Mouse (Mus musculus): Measurements from ENCODE around the gene Canx.
"Not testable (repeated sequence)": the region's sequence is repeated elsewhere in the genome, so short reads cannot be mapped to it uniquely, and the experiment has no call there.

The Canx gene

DNA sequence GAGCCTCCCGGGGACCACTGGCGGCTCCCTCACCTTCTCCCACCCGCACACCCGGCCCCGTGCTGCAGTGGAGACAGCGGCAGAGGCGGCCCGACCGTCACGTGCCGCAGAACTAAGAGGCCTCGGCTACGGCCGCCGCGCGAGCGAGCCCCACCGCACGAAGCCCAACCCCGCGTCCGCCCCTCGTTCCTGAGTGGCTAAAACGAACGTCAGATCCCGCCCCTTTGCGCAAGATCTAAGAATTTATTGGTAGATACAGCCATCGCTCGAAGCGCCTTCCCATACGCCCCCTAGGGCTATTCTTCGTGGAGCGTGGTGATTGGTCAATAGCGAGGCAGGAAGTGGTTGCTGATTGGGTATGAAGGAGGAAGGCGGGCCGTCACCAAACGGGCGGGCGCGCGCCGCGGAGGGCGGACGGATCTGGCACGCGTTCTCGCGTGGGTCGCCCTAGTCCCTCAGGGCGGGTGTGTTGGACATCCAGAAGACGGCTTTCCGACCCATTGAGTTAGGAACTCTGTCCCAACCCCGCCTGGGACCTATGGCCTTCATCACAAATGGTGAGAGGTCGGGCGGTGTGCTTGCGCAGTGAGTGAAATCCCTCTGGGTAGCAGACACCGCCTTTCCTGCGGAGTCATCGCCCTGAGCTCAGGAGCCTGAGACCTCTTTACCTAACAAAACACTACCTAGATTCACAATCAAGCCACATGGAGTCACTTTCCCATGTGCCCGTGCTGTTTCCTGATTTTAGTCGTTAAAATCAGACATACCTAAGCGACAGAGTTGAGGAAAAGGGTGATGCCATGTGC lies at the start of gene Canx:
TSS of gene Canx (minus strand) at position 178 of the 806 bp plus-strand sequence.
- DNase-seq (ENCODE audit: low spot score), result peak; percentile 97

DNA sequence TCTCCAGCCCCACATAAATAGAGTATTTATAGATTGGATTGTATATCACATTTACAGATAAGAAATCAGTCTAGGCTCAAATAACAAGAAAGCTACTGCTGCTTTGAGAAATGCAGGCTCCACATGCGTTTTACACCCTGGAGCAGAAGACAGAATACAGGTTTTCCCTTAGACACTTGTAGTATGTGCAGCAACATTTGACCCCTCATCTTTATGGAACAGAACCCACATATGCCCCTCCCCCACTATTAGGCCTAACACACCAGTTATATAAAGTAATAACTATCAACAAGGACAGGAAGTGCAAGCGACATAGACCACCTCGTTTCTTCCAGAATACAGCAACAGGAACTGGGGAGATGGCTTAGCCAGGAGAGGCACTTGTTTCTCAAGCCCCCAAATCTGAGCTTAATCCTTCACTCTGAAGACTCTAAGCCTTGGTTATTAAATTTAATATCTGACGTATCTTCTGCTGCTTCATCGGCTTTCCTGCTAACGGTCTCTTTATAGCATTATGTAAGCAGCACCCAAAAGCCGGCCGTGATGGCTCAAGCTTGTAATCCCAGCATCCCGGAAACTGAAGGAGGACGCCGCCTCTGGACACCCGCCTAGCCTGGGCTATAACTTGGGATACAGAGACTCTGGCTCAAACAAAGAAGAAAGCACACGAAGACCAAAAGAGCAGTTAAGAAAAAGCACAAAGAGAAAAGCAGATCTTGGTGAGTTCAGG lies 49.0 kb upstream of the Canx start:
- DNase-seq (ENCODE audit: low spot score), result peak; percentile 1

DNA sequence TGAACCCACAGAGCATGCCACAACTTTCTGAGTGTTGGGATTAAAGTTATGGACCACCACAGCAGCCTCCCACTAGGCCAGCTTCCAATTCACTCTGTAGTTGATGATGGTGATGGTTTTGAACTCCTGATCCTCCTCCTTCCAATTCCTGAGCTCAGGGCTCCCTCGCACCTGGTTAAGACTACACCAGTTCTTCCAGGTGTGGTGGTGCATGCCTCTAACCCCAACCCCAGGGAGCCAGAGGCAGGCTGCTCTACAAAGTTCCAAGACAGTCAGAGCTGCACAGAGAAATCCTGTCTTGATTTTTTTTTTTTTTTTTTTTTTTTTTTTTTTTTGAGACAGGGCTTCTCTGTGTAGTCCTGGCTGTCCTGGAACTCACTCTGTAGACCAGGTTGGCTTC lies 48.1 kb upstream of the Canx start:
- DNase-seq (ENCODE audit: low spot score), result peak; percentile 1

DNA sequence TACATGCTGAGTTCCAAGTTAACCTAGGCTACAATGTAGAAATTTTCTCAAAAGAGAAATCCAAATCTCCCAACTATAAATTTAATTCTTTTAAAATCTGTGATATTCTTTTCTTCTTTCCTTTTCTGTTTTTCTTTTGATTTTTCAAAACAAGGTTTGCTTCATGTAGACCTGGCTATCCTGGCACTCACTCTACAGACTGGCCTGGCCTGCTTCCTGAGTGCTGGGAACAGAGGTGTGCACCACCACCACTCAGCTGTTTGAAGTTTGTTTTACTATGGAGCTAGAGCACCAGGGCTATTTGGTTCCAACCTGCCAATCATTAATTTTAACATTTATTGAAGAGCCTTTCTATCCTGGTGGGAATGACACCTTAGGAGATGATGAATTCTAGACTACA lies 47.6 kb upstream of the Canx start:
- no peak for DNase-seq (ENCODE audit: low spot score)

DNA sequence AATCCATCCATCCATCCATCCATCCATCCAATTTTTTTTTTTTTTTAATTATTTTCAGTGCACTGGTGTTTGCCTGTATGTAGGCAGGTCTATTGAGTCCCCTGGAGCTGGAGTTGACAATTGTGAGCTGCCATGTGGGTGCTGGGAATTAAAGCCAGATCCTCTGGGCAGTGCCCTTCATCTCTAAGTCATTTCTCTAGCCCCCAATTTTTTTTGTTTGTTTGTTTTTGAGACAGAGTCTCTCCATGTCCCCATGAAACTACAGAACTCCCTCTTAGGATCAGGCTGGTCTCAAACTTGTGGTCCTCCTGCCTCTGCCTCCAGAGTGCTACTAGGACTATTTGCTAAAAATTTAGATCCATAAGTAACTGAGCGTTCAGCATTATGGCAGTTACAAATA lies 46.4 kb upstream of the Canx start:
- no peak for DNase-seq (ENCODE audit: low spot score)

DNA sequence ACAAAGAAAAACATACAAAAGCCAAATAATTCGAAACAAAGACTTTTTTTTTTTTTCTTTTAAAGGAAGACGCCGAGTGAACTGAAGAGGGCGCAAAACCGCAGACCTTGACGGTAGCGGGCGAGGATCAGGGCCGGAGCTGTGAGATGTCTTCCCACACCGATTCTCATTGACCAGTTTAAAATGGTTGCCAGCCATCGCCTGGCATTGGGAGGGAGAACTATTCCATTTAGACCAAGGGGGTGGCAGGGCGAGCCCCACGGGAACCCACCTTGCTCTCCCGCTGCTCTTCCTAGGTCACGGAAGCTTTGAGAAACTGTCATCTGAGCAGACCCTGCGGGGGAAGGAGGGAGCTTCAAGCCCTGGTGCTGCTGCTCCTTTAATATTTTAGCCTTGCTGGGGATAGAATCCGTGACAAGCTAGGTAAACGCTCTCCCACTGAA lies 45.9 kb upstream of the Canx start:
- DNase-seq (ENCODE audit: low spot score), result peak; percentile 65

DNA sequence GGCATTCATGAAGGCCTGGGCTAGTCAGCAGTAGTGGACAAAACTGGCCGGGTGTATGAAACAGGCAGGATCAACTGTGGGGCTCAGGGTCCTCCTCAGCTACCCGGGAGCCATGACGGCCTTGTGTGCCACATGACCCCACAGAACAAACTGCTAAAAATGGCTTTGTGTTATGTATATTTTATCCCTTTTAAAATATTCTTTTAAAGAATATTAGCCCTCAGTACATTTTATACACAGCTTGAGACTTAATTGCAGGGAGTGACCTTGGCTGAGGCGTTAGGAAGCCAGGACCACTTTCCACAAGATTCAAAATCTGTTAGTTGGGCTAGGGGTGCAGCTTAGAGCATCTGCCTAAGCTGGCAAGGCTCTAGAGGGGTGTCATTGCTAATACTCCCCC lies 45.5 kb upstream of the Canx start:
- DNase-seq (ENCODE audit: low spot score), result no peak

DNA sequence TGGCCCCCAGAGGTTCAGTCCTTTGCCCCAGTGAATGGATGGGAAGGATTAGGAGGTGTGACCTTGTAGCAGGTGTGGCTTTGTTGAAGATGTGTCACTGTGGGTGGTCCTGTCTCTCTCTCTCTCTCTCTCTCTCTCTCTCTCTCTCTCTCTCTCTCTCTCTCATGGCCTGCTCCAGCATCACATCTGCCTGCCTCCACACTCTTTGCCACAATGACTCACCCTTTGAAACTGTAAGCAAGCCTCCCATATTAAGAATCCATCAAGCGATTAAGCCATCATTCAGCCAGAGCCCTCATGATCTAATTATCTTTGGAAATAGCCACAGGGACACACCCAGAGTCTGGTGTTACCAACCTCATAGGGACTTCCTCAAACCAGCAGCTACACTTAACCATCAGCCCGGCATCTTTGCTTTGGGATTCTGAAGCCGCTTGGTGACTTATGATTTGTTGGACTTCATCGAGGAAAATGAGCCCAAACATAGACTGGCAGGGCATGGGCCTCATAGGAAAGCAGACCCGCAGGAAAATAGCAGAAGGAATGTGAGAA lies 44.0 kb upstream of the Canx start:
- DNase-seq (ENCODE audit: low spot score), result no peak

DNA sequence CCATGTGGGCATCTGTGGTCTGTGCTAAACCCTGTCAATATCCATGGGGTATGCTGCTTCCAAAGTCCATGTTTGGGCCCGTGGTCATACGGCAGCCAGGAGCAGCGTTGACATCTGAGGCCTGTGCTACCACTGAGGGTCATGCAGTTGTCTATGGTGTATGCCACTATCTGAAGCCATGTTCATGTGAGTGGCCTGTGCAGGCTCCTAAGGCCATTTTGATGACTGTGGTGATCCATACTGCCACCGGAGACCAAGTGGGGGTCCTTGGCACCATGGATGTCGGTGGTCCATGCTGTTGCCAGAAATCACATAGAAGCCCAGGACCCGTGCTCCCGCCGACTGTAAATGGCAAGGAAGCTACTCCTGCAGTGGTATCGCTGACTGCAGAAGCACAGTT lies 42.1 kb upstream of the Canx start:
- no peak for DNase-seq (ENCODE audit: low spot score)

DNA sequence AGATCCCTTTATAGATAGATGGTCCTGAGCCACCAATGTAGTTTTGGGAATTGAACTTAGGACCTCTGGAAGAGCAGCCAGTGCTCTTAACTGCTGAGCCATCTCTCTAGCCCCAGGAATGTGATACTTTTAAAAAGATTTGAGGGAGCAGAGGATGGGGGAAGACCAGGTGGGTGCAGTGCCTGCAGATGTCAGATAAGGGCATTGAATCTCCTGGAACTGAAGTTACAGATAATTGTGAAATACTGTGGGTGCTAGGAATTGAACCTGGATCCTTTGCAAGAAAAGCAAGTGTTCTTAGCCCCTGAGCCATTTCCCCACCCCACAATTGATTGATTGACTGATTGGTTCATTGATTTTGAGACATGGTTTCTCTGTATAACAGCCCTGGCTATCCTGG lies 39.8 kb upstream of the Canx start:
- DNase-seq (ENCODE audit: low spot score), result no peak

DNA sequence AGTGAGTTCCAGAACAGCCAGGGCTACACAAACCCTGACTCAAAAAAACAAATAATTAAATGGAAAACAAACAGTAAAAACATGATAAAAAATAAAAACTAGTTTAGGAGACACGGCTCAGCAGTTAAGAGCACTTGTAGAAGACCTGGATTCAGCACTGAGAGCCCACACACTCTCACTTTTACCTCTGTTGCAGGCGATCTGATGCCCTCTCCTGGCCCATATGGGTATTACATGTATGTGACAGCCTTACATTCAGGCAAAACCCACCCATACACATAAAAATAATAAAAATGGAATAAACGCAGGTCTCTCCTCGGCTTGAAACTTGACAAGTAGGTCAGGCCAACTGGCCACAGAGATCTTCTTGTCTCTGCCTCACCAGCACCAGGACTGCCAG lies 39.1 kb upstream of the Canx start:
- DNase-seq (ENCODE audit: low spot score), result peak; percentile 35

DNA sequence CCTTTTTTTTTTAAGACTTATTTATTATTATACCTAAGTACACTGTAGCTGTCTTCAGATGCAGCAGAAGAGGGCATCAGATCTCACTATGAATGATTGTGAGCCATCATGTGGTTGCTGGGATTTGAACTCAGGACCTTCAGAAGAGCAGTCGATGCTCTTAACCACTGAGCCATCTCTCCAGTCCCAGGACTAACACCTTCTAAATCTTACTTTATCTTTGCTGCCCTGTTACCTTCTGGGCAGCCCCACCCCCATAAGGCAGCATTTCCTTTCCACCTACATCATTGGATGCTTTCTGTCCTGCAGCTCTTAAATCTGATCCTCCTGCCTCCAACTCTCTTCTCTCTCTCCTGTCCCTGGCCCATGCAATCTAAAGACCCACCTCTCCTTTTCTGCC lies 35.8 kb upstream of the Canx start:
- not testable (repeated sequence) for DNase-seq (ENCODE audit: low spot score)

DNA sequence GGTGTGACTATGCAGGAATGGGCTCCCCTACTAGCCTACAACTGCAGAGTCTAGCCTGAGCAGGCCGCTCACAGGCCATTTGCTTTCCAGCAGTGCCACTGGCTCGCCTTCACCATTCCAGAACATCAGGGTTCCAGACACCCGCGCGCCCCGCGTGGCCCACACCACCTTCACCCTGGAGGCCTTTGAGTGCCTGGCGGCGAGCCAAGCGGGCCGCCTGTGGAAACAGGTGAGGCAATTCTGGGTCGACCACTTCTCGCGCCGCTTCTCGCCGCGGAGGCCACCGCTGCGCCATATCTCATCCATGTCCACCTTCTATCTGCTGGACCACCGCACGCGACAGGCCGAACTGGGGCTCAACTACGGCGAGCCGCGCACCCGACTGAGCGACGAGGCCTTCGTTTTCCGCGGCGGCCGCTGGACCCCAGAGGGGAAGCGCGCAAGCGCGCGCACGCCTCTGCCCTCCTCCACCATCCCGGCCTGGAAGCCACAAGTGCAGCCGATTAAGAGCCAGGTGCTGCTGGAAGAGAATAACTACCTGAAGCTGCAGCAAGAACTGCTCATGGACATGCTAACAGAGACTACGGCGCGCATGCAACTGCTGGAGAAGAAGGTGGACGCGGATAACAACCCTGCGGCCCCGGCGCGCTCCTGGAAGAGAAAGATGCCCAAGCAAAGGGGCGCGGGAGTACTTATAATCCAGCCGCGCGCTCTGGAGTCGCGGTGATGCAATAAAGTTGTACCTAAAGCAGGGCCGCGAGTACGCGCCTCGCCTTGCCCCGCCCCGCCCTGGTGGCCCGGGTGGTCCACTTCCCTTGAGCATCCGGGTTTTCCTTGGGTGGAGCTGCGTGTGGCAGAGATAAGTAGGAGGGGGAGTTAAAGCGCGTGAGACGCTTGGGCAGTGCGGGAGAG lies 33.7 kb upstream of the Canx start:
- DNase-seq (ENCODE audit: low spot score), result peak; percentile 36

DNA sequence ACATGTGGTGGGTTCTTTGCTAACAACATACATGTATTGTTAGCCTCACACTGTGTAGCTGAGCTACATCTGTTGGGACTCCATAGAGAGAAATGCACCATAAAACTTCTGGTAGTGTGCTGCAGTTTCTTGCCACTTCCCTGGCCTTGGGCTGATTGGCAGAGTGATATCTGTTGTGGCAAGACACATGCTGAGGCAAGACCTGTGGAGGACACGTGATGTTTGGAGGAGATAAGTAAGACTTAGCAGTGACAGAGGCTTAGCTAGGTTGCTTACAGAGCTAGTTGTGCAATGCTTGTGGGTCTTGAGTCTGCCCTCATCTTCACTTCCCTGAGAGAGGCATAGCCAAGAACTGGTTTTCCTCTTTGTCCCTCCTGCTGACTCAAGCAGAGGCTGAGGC lies 29.9 kb upstream of the Canx start:
- no peak for DNase-seq (ENCODE audit: low spot score)

DNA sequence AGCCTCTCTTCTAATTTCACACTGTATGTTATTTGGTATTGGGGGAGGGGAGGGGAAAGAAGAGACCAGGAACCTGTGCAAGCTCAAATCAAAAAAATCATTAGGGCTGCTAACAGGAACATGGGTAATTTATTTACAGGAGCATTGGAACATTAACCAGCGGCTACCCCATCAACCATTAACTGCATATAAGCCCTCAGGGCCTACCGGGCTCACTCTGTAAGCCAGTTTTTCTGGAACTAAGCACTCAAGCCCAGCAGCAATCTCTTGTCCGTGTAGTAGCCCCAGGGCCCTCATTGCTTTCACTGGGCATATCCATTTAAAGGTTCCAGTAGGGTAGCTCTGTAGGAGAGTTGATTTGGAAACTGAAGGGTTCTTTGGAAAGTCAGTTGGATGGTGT lies 29.4 kb upstream of the Canx start:
- DNase-seq (ENCODE audit: low spot score), result no peak

DNA sequence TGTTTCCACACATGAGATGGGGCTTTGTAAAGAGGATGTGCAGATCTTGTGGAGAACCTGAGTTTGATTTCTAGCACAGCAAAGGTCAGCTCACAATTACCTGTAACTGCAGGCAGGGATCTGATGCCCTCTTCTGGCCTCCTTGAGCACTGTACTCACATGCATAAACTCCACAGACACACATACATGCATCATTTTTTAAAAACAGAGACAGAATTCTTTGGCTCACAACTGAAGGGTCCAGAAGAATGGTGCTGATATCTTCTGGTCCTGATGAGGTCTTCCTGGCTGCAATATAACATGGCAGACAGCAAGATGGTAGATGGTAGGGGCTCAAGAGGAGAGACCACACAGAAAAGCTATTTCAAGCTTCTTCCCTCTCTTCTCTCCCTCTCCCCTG lies 28.7 kb upstream of the Canx start, which contains the start of gene Cby3:
TSS of gene Cby3 (plus strand) at position 301 of the 400 bp plus-strand sequence.
- DNase-seq (ENCODE audit: low spot score), result no peak

DNA sequence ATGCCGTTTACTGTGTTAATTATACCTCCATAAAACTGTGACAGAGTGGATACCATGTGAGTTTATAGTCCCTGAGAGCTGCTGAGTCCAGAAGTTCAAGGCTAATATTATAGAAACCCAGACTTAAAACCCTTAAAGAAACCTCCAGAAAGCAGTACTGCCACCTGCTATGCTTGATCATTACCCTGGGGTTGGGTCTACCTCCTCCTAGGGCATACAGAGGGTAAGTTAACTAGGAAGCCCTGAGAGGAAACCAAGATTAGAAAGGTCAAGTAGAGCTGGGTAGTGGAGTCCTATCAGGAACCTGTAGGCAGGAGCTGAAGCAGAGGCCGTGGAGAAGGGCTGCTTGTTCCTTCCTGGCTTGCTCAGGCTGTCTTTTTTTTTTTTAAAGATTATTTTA lies 26.7 kb upstream of the Canx start:
- DNase-seq (ENCODE audit: low spot score), result no peak

DNA sequence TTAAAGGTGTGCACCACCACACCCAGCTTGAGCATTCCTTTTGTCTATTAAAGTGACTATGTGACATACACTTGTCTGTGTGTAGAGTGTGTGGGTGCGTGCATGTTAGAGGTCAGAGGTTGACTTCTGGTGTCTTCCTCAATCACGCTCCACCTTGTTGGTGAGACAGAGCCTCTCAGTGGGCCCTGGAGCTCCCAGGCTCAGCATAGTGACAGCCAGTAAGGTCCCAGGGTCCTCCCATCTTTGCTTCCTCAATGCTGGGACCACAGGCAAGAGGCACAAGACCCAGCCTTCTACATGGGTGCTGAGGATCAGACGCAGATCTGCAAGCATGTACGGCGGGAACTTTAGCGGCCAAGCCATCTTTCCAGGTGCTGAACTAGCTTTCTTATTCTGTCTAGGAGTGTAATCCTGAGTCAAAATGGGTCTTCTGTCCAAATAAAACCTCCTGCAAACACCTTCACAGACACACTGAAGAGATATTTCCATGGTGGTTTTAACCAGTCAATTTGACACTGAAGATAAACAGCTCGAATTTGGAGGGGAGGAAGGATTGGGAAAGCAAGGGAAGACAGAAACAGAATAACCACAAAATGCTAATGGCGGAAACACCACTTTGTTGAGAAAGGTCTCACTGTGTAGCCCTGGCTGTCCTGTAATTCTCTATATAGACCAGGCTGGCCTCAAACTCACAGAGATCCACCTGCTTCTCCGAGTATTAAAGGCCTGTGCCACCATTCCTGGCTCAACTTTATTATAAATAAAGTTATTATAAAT lies 21.0 kb upstream of the Canx start:
- DNase-seq (ENCODE audit: low spot score), result no peak

DNA sequence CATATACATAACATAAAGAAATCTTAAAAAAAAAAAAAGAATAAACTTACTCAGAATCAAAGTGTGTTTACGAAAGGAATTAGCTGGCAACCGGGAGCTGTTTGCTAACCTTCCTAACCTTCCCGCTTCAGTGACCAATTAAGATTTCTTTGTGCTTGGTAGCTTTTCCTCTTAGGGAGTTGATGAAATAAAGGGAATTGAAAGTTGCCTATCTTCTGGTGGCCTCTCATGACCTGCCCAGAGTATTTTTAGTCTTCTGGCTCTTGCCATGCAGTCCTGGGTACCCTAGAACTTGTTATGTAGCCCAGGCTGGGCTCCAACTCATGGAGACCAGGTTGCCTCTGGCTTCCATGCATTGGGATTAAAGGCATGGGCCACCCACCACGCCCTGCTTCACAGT lies 20.0 kb upstream of the Canx start:
- DNase-seq (ENCODE audit: low spot score), result no peak

DNA sequence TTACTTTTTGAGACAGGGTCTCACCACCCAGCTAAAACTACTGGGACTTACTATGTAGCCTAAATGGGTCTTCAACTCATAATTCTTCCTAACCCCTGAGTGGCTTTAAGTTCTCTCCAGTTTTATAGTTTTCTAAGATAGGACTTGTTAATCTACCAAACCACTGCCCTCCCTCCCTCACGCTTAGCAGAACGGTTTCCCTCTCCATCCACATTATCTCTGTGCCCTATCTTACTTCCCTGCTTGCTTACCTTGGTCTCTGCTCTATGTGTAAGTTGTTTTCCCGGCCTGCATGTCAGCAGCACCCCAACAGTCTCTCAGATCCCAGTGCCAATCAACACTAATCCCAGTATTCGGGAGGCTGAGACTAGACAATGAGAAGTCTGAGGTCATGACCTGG lies 11.4 kb upstream of the Canx start:
- no peak for DNase-seq (ENCODE audit: low spot score)

DNA sequence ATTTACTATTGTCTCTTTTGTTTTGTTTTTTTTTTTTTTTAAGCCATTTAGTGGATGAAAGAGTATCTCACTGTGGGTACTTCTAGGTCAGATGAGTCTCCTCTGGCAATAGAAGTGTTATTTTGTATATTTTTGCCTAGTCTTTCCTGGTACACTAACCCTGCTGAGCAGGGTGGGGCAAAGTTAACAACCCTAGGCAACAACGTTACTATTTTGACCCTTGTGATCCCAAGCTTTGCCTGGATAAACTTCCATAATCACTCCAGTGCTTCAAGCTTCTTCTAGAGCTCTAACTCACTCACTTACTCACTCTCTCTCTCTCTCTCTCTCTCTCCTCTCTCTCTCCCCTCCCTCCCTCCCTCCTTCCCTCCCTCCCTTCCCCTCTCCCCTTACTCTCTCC lies 10.7 kb upstream of the Canx start:
- no peak for DNase-seq (ENCODE audit: low spot score)
